Mouse (Mus musculus) liver, postnatal 0 days (tissue): ENCODE measurements around the gene Nlrp10. TPM values are rescaled to one million over a fixed set of nuclear protein-coding genes. Genes with fewer than 3 reads are reported as not detected.

Experiments
- ATAC-seq: fragments of 200-750 bp; cut with Nextera tagmentation; 2 replicates; pipeline ENCODE4 v1.8.0; 2017; ENCODE audit warnings: mild to moderate bottlenecking, moderate library complexity
- DNase-seq: peaks from one replicate; pipeline ENCODE4 v3.0.0-alpha.2; 2016
- H3K27ac ChIP-seq: fragments of 300-500 bp; sonication (generic); 2 replicates; pipeline ENCODE4 v1.5.1; 2014; ENCODE audit warnings: antibody characterized with exemption, moderate library complexity, mild to moderate bottlenecking, low read depth
- H3K27me3 ChIP-seq: fragments of 300-500 bp; sonication (generic); 2 replicates; pipeline ENCODE4 v1.6.1; 2014; ENCODE audit warnings: low read length, control low read depth, mixed read lengths; ENCODE audit not compliant: insufficient read depth
- H3K36me3 ChIP-seq: fragments of 300-500 bp; sonication (generic); replicated peaks from 2 replicates; pipeline ENCODE4 v1.6.1; 2014; ENCODE audit warnings: mild to moderate bottlenecking, control low read depth, low read length, moderate library complexity, mixed read lengths; ENCODE audit not compliant: insufficient read depth
- H3K4me1 ChIP-seq: fragments of 300-500 bp; sonication (generic); 2 replicates; pipeline ENCODE4 v1.6.1; 2014; ENCODE audit warnings: antibody characterized with exemption, mild to moderate bottlenecking, control low read depth; ENCODE audit not compliant: insufficient read depth
- H3K4me2 ChIP-seq: fragments of 300-500 bp; sonication (generic); 2 replicates; pipeline ENCODE4 v1.6.1; 2014; ENCODE audit warnings: low read depth, mild to moderate bottlenecking, low read length, moderate library complexity, mixed read lengths
- H3K4me3 ChIP-seq: fragments of 300-500 bp; sonication (generic); 2 replicates; pipeline ENCODE4 v1.5.1; 2014; ENCODE audit warnings: low read depth, low read length
- H3K9ac ChIP-seq: fragments of 300-500 bp; sonication (generic); replicated peaks from 2 replicates; pipeline ENCODE4 v1.6.1; 2014; ENCODE audit warnings: mild to moderate bottlenecking, moderate library complexity
- H3K9me3 ChIP-seq: fragments of 300-500 bp; sonication (generic); 2 replicates; pipeline ENCODE4 v1.6.1; 2016; ENCODE audit warnings: mild to moderate bottlenecking, control low read depth, low read length, mixed read lengths
- CTCF ChIP-seq: sonication (generic); IDR thresholded peaks from 2 replicates; pipeline ENCODE4 v1.5.1; 2016; ENCODE audit warnings: antibody characterized with exemption, low read depth
- EP300 ChIP-seq: IDR thresholded peaks from 2 replicates; pipeline ENCODE4 v1.6.1; 2016; ENCODE audit warnings: antibody characterized with exemption, low read depth, mild to moderate bottlenecking
- WGBS: fragments of 180-500 bp; shearing (Covaris S2); extraction: QIAGEN DNeasy Blood & Tissue Kit; methylation state at CpG from one replicate; pipeline ENCODE4 v1.1.7; 2014; ENCODE audit not compliant: insufficient replicate concordance; 5-methylcytosine and 5-hydroxymethylcytosine counted together
- polyA plus RNA-seq: library from polyadenylated mRNA; unstranded; fragments of >200 nt; fragmentation: Nextera tagmentation; extraction: Ambion mirVana; gene quantifications from 2 replicates; pipeline ENCODE4 v1.2.1, GENCODE M21; 2015

The Nlrp10 gene
- polyA plus RNA-seq, 1 experiment from 2014 or later: not detected

DNA sequence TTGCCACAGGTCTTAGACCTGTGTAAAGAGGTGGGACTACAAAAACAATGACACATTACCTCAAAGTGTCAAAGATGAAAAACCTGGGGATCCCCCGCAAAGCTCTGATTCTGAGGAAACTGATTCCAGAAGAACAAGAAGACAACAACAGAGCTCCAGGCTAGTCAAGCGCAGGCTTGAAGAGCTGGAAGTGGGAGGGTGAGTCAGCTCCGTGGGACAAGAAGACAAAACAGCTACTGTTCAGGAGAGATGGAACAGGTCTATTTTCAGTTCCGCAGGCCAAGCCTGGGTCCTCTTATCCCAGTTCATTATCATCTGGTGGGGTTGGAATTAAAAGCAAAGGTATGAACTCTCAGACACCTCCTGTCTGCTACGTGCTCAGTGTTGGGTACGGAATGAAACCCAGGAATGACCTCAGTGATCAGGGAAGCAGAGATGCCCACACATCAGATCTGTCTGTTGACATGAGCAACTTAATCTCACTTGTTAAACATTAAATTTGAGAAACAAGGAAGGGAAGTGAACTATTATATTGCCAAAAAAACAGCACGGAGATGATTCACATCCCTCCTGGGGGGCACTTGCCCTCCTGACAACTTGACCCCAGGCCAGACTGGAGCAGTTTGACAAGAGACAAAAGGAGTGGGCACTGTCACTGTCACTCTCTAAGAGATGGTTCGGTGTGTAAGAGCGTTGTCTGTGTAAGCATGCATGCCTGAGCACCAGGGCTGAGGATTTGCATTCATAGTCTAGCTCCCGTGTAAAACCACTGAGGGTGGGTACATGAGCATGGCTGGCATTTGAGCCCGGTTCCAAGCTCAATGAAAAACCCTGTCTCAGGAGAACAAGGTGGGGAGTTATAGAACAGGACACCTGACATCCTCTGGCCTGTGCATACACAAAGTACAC lies 1.4 kb downstream of the Nlrp10 start:
- Histone ChIP-seq H3K9ac (no peak overlapping the region), H3K27me3 (no peaks in the 10 kb centered on the region), H3K9me3 (no peaks in the 10 kb centered on the region), H3K4me2 (no peak overlapping the region), H3K4me1 (no peaks in the 10 kb centered on the region), H3K36me3 (no peaks in the 10 kb centered on the region), H3K27ac (no peak overlapping the region), H3K4me3 (no peak overlapping the region)
- WGBS: 77% methylated on average over 11 of the region's 11 CpGs
- TF ChIP-seq CTCF: no peak
- TF ChIP-seq EP300: no peak
- DNase-seq: no peak
- no peak for ATAC-seq

DNA sequence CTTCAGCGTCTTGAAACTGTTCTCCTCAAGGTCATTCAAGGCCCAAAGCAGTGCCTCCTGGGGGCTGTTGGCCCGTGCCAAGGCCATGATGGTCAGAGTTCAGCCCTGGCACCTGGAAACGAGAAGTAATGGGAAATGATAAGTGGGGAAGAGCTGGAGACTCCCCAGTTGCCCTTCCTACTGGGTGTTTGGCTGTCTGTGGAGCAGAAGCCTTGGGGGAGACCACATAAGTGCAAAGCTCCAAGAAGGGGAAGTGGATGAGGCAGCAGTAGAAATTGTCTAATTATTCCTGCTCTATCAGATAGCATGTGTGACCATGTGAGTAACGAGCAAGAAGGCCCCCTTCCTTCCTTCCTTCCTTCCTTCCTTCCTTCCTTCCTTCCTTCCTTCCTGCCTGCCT lies 2.9 kb downstream of the Nlrp10 start:
- 49% methylated on average over 4 of the region's 4 CpGs for WGBS
- Histone ChIP-seq H3K4me2 (no peak overlapping the region), H3K27ac (no peak overlapping the region), H3K36me3 (no peaks in the 10 kb centered on the region), H3K9me3 (no peaks in the 10 kb centered on the region), H3K27me3 (no peaks in the 10 kb centered on the region), H3K4me1 (no peaks in the 10 kb centered on the region), H3K9ac (no peak overlapping the region), H3K4me3 (no peak overlapping the region)
- TF ChIP-seq EP300: no peak
- TF ChIP-seq CTCF: no peak
- DNase-seq (no peak), ATAC-seq (no peak)

DNA sequence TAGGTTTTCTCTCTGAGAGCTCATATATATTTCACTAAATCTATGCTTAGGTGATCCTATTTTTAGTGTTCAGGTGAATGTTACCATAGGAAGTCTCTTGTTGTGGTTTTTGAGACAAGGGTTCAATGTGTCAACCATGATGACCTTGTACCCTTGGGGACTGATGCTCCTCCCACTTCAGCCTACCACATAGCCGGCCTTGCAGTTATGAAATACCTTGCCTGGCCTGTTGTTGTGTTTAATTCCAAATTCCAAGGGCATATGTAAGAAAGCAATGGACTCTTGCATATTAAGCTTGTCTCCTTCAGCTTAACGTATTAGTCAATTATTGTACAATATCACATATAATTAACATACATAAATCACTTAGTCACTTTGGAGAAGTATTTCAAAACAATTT lies 26.0 kb downstream of the Nlrp10 start:
- no peaks in the 10 kb centered on the region for H3K4me1 ChIP-seq
- H3K4me3 ChIP-seq: no peak overlapping the region
- ATAC-seq: peak; percentile 62; the same call in 1 of the 2 replicates
- H3K36me3 ChIP-seq: no peaks in the 10 kb centered on the region
- 50% methylated on average over 2 of the region's 2 CpGs for WGBS
- TF ChIP-seq EP300 (no peak), CTCF (no peak)
- no peak for DNase-seq
- H3K27me3 ChIP-seq: no peaks in the 10 kb centered on the region
- no peak overlapping the region for H3K4me2 ChIP-seq
- no peak overlapping the region for H3K27ac ChIP-seq
- no peak overlapping the region for H3K9ac ChIP-seq
- no peaks in the 10 kb centered on the region for H3K9me3 ChIP-seq

DNA sequence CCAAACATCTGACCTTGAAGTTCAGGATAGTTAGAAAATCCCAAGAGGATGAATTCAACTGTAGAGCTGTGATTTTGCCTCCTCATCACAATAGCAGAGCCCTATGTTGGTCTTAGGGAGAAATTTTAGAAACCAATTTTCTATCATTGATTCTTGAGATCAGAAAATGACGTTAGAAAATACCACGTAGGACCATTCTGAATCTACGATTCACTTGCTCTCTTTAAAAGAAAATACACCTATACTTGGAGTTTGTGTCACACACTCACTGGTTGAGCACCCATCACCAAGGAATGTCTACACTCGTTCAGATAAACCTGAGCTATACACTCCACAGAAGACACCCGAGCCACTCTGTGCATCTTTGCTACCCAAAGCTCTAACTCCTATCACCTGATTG lies 35.7 kb downstream of the Nlrp10 start, which contains the start of gene Olfr519:
TSS of gene Olfr519 (minus strand) at position 101 of the 400 bp plus-strand sequence.
- Histone ChIP-seq H3K27ac (no peak within 1 kb of the TSS), H3K36me3 (no peaks in the 10 kb centered on the region), H3K4me1 (no peaks in the 10 kb centered on the region), H3K9ac (no peak within 1 kb of the TSS), H3K27me3 (no peaks in the 10 kb centered on the region), H3K4me2 (no peak within 1 kb of the TSS), H3K9me3 (no peaks in the 10 kb centered on the region; the same call in 1 of the 2 replicates), H3K4me3 (no peak within 1 kb of the TSS)
- TF ChIP-seq CTCF: no peak
- TF ChIP-seq EP300: no peak
- ATAC-seq (no peak), DNase-seq (no peak)
- WGBS: 82% methylated on average over 5 of the region's 5 CpGs

DNA sequence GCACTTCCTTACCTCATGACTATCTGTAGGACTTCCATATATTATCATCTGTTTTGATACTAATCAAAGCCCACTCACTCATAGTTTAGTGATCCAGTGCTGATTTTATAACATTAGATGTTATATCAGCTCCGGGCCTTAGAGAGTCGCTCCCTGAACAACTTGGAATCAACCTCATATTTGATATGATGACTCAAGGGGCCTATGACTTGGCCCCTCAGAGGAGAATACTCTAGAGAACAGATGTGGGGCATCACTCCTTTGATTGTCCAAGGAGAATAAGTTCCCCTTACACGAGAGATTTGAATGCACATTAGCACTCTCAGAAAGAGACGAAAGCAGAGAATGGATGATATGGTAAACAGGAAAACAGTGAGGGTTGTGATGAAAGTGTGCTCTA lies 45.1 kb downstream of the Nlrp10 start, which contains the start of gene Olfr518:
TSS of gene Olfr518 (minus strand) at position 101 of the 400 bp plus-strand sequence.
- H3K4me3 ChIP-seq: no peak within 1 kb of the TSS
- H3K9me3 ChIP-seq: no peaks in the 10 kb centered on the region
- ATAC-seq (no peak), DNase-seq (no peak)
- H3K4me1 ChIP-seq: no peaks in the 10 kb centered on the region
- WGBS: 66% methylated on average over 4 of the region's 4 CpGs
- no peaks in the 10 kb centered on the region for H3K27me3 ChIP-seq
- H3K27ac ChIP-seq: no peak within 1 kb of the TSS
- no peaks in the 10 kb centered on the region for H3K36me3 ChIP-seq
- TF ChIP-seq CTCF (no peak), EP300 (no peak)
- H3K4me2 ChIP-seq: no peak within 1 kb of the TSS
- no peak within 1 kb of the TSS for H3K9ac ChIP-seq

DNA sequence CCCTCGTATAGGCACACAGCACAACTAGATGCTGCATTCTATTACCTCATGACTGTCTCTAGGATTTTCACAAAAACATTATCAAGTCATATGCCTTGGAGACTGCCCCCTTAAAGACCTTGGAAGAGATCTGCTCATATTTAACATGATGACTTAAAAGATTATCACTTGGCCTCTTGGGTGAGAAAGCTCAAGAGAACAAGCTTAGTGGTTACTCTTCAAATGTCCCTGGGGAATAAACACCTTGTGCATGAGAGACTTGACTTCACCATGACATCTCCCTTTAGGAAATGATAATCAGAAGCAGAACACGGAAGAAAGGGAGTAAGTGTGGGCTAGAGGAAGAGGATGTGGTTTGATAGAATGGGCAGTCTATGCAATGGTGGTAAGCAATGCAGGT lies 57.7 kb downstream of the Nlrp10 start, which contains the start of gene Olfr517:
TSS of gene Olfr517 (minus strand) at position 101 of the 400 bp plus-strand sequence.
- ATAC-seq: no peak
- WGBS: 44% methylated on average over 2 of the region's 2 CpGs

More for the DNA sequence above, 57.7 kb downstream of the Nlrp10 start, which contains the start of gene Olfr517:
- no peak for TF ChIP-seq EP300
- TF ChIP-seq CTCF: no peak
- Histone ChIP-seq H3K4me2 (no peak within 1 kb of the TSS), H3K27ac (no peak within 1 kb of the TSS), H3K4me3 (no peak within 1 kb of the TSS), H3K9ac (no peak within 1 kb of the TSS), H3K27me3 (no peaks in the 10 kb centered on the region), H3K36me3 (no peaks in the 10 kb centered on the region), H3K4me1 (no peaks in the 10 kb centered on the region), H3K9me3 (no peaks in the 10 kb centered on the region)
- no peak for DNase-seq

Other genes with a start within 250 kb of the Nlrp10 start
- not detected in 2 replicates for gene Olfr512, start 216.9 kb downstream of the Nlrp10 start, polyA plus RNA-seq
- not detected in 2 replicates for gene Olfr513, start 179.2 kb downstream of the Nlrp10 start, polyA plus RNA-seq
- not detected in 2 replicates for gene Olfr514, start 104.2 kb downstream of the Nlrp10 start, polyA plus RNA-seq
- not detected in 2 replicates for gene Olfr516, start 79.6 kb downstream of the Nlrp10 start, polyA plus RNA-seq
- gene Olfr517, start 57.8 kb downstream of the Nlrp10 start, polyA plus RNA-seq: not detected in 2 replicates
- not detected in 2 replicates for gene Olfr518, start 45.2 kb downstream of the Nlrp10 start, polyA plus RNA-seq
- not detected in 2 replicates for gene Olfr519, start 35.8 kb downstream of the Nlrp10 start, polyA plus RNA-seq
- gene Eif3f, start 4.2 kb upstream of the Nlrp10 start, polyA plus RNA-seq: 34.6 and 36.9 TPM in 2 replicates
- not detected in 2 replicates for gene Tub, start 20.2 kb upstream of the Nlrp10 start, polyA plus RNA-seq
- gene Ric3, start 153.2 kb upstream of the Nlrp10 start, polyA plus RNA-seq: 0.33 and 0.36 TPM in 2 replicates
- 1.5 and 1.8 TPM in 2 replicates for gene Lmo1, start 245.0 kb upstream of the Nlrp10 start, polyA plus RNA-seq